Mouse (Mus musculus) T-helper 17 cell (primary cell): Measurements from ENCODE around the gene Exoc4.

Source experiments
- in situ Hi-C, 2 experiments: fragments of 300-600 bp; cut with MboI, MseI; formaldehyde crosslinking; loops; 1 replicate in 1 of 2; 2 replicates in 1 of 2; pipeline ENCODE4 v1.15.1; 2025; ENCODE audit warnings: high pct_unique_total_duplicates in 2 of 2

Exoc4 gene

DNA sequence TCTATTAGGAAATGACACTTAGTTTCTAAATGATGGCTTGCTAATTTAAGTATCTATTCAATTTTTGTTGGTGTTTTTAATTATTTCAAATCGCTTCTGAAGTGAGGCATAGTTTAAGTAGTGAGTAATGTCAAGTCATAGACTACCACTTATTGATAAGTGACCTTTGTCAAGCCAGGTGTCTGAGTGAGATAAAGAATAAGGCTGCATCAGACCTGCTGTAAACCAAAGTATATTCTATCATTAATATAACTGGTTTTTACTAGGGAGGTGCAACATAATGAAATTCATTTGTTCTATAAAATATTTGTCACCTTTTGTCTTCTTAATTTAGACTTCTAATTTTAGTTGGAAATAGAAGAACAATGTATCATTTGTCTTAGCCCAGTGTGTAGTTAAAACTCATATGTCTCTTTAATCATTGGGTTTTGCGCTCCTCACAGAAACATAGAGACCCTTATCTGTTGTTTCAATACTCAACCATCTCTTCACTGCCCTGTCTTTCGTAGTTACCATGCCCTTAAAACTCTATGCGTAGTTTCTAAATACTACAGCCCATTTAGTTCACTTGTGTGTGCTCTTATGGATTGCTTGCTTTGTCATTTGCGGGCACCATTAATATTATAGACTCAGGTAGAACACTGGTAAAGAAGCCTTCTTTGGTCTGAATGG, 217.4 kb downstream of the Exoc4 start:
- in situ Hi-C loops: no loop called here

DNA sequence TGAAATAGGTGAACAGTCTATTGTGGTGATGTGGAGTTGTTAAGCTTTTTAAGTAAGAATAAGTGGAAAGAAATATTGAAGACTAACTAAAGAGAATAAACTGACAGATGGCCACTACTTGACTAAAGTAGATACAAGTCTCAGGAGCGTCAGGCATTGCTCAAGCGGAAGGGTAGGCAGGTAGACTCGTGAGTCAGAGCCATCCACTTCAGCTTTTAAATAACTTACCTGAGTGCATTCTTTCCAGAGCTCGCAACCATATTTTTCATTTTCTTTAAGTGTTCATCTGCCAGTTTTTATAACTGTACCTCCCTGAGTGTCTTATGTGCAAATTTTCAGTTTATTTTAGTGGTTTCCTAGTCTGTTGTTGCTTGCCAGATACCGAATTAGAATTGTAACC, 219.6 kb downstream of the Exoc4 start:
- in situ Hi-C loops: no loop called here

- in situ Hi-C loops: loop anchor here in 1 of 2 experiments (10.0 kb wide), 1 partner anchor 871 kb away; no protein-coding TSS in a partner anchor
Observed at GRCm38 (mm10) chr6:33476134-33476533, 227.2 kb downstream of the Exoc4 start.

- in situ Hi-C loops: no loop called here
Observed at GRCm38 (mm10) chr6:33484568-33484967, 235.7 kb downstream of the Exoc4 start.

- in situ Hi-C loops: no loop called here
Observed at GRCm38 (mm10) chr6:33489788-33490187, 240.9 kb downstream of the Exoc4 start.

DNA sequence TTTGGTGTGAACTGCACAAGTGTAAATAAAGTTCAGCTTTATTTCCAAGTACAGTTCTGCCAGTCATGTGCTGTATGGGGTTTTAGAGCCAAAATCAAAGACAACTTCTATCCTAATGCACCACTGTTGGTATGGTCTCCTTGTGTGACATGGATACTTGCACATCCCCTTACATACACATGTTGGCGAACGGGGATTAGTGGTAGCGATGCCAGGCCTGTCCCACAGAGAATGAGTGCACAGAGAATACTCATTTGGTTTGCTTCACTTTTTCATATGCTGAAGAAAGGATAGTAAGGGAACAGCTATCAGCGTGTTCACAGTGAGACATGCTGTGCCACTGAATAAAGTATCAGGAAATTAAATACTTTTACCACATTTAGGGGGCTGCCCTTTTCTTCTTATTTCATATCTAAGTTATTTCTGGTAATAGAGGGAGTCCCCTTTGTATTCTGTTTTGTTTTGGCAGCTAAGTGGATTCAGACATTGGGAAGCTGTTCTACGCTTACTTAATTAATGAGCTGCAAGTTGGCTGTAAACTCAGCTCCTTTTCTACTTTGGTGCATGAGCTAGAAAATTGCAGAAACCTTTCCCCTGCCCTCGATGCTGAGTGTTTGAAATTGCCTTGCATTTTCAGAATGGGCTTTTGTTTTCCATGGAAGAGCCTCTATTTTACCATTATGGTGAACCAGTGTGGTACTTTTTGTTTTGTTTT, 247.4 kb downstream of the Exoc4 start:
- in situ Hi-C loops: no loop called here

DNA sequence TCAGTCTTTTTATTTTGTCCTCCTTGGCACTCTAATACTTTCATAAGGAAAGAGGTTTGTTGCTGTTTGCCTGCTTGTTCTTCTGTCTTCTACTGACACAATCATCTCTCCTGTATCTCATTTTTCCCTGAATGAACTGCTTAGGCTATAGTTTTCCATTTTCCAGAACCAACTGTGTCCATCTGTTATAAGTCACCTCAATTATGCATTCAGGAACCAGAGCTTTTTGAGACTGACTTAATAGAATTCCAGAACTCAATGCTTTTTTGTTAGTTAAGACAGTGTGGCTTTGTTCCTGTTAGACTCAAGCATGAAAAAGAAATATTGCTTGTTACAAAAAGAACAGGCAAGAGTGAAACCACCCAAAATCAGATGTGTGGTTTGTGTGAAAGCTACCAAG, 248.5 kb downstream of the Exoc4 start:
- in situ Hi-C loops: no loop called here

- in situ Hi-C loops: no loop called here
Observed at GRCm38 (mm10) chr6:33502388-33502787, 253.5 kb downstream of the Exoc4 start.

DNA sequence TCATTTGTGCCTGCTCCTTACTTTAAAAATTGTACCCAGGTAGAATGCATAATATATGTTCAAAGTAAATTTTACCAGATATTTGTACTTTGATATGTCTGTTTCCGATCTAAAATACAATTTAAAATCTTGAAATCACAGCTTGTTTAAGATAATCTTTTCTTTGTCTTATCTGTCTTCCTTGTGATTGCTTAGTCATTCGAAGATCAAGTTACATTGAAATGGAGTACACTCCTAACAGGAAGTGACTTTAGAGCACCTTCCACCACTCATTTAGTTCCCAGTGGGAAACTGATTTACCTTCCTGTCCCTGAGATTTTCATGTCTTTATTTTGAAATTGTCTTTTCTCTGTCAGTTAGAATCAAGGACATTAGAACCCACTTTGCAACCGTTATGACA, 254.5 kb downstream of the Exoc4 start:
- in situ Hi-C loops: no loop called here

GRCm38 (mm10) chr6:33507134-33507533, 258.2 kb downstream of the Exoc4 start:
- in situ Hi-C loops: no loop called here

DNA sequence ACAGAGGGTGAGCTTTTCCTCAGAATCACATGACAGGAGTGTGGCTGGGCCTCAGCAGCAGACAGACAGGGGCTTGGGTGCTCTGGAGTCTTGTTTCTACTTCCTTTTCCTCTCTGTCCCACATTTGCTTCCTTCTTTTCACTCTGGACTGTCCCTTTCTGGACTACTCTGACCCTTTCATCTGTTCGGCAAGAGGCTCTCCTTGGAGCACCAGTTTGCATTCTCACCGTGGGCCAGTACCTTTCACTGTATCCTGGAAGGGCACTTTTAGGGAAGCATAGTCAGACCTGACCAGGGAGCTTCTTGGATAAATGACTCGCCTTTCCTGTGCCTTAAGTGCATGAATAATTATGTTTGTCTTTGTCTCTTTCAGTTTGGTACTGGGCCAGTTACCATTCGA, 266.5 kb downstream of the Exoc4 start:
- in situ Hi-C loops: no loop called here

DNA sequence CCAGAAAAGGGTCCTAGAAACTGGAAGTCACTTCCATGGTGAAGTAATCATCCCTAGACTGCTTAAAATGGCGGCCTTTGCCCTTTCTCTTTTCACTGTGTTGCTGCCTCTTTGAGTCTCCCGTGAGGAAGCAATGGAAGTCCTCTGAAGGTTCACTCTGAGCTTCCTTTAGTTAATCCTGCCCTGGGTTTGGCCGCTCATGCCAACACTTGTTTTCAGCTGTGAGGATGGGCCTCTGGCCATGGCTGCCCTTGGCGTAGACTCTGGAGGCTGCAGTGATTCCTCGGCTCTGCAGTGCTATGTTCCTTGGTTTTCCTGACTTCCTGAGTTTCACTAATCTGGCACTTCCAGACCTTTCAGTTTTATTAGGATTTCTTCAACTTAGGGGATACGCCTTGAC, 267.9 kb downstream of the Exoc4 start:
- in situ Hi-C loops: no loop called here

DNA sequence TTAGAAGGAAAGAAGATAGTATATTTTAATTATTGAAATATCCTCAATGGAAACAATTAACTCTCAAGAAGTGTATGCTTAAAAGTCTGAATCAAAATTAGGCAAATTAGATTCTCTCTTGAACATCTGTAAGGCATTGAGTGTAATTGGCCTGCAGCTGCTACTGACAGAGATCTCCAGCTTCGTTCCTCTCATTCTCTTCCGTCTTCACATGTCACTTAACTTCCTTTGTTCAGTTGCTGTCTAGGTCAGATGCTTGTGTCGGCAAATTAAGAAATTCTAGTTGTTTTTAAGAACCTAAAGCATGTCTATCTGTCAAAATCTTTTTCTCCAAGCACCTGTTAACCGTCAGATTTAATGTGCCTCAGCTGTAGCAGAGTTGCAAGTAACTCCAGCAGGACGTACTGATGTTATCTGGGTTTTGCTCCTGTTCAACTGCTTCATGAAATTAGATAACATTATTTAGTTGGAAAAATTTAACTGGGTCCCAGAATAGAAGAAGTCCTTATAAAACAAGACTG, 269.1 kb downstream of the Exoc4 start:
- in situ Hi-C loops: no loop called here

DNA sequence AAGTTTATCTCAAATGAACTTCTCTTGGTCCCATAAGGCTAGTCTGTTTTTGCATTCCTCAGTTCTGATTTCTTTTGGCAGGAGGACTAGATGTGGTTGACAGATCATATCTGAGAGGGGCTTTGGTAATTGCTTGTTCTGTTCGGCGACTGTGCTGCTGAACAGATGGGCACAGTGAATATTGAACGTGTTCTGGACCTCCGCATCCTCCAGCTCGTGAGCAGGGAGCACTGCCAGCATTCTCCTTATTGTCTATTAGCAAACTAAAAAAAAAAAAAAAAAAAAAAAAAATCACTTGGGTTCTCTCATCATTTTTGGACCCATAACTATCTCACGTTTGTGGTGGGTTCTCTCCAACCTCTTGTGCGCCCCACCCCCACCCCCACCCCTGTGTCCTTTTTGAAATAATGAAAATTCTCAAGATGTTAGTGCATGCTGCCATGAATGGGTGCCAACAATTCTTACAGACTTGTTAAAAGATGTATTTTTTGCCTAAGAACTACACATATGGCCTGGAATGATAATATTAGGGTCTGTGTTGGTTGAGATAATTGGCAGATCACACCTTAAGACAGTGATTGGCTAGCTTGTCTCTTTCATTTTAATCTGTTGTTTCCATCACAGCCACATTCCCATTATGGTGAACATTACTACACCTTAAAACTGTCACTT, 276.9 kb downstream of the Exoc4 start:
- in situ Hi-C loops: no loop called here

GRCm38 (mm10) chr6:33540356-33540755, 291.5 kb downstream of the Exoc4 start:
- in situ Hi-C loops: no loop called here

DNA sequence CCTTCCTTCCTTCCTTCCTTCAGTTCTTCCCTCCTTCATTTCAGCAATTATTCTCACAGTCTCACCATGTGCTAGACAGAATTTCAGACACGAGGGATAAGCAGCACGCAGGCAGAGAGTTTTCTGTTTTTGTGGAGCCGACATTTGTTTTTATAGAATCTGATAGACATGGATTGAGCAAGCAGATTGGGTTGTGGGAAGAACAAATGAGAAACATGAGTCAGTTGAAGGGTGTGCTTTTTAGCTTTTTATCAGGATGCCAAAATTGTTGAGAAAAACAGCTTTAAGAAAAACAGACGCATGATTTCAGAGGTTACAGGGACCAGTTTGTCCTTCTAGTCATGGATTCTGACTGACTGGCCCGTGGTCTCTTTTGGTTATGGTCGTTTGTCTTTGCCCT, 293.8 kb downstream of the Exoc4 start:
- in situ Hi-C loops: no loop called here

GRCm38 (mm10) chr6:33551934-33552333, 303.0 kb downstream of the Exoc4 start:
- in situ Hi-C loops: no loop called here

- in situ Hi-C loops: no loop called here
Observed at GRCm38 (mm10) chr6:33560925-33561324, 312.0 kb downstream of the Exoc4 start.

DNA sequence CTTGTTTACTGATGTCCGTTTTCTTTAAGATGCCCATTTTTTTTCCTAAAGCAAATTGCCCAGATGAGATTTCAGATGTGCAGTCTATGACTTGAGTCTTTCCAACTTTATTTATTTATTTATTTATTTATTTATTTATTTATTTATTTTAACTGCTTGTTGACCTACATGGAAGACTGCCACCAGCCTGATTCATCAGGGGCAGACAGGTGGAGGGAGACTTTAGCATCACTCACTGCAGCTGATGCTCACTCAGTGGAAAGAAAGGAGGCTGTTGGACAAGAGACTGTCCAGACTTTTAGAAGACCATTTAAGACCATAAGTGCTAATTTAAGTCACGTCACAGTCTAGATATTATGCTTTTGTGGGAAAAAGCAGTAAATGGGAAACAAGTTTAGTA, 313.0 kb downstream of the Exoc4 start:
- in situ Hi-C loops: no loop called here

GRCm38 (mm10) chr6:33575947-33576346, 327.1 kb downstream of the Exoc4 start:
- in situ Hi-C loops: no loop called here

DNA sequence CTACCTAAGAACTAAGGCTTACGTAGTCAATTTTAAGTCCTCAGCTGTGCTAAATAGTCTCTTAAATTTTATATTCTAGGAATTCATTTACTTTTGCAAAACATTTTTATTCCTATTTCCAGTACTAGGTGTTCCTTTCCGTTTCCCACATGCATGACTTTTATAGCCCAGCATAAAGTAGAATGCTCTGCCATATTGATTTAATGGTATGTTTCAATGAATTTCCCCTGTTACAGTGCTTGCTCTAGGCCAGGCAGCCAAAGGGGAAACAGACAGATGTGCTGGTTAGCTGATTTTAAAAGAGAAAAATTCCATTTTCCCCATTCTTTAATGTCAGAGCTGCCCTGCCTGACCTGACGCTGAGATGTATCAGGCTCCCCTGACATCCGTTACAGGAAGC, 359.6 kb downstream of the Exoc4 start:
- in situ Hi-C loops: no loop called here

DNA sequence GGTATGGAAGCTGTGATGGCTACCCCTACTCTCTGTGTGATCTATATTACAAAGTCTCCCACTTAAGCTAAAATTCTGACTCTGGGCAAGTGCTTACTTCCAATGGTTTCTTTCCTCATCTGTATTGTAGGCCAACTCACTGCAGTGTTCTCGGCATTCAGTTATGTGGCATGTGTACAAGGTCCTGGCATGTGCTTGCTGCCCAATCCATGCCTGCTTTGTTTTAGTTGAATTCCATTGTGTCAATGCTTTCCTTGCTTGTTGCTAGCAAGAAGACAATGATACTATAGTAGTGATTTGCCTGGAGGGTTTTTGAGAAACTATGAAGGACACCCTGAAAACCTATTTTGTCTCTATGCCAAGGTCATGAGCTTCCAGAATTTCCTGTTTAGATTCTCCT, 365.1 kb downstream of the Exoc4 start:
- in situ Hi-C loops: loop anchor here in 1 of 2 experiments (10.0 kb wide), 1 partner anchor 269 kb away; no protein-coding TSS in a partner anchor
